10 mouse cellular contexts compared by ENCODE assay signal in the genomic region with DNA sequence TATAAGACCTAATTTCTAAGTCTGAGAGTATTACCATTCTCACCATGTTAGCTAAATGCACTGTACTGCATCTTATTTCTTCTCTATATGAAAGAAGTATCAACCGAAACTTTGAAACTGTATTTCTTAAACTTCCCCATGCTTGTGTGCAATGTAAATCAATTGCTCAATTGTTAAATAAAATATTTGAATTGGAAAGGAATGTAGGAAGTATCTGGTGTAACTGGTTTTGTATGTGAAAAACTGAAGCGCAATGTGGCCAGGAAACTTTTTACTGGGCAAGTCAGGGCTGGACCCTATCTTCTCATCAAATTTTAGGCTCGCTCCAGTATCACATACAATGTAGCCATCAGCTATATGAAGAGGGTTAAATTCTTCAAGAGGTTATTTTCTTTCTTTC.
"Had no signal": no experiment of that assay in that cellular context is flagged by ENCODE, and none has a peak within 500 bp of the region (broad histone marks: within the 10 kb centered on the region; RNA-seq: fewer than 3 reads in every experiment).

No protein-coding gene starts in this region.

- H3K9ac ChIP-seq: intestine, embryonic 15.5 days; limb, embryonic 12.5 days; liver, embryonic 13.5 days; liver, postnatal 0 days; midbrain, embryonic 12.5 days had no signal

- ATAC-seq: intestine, embryonic 15.5 days; liver, postnatal 0 days; midbrain, embryonic 16.5 days had no signal

- DNase-seq: kidney, adult 18-20 months; kidney, postnatal 10 days; liver; liver, embryonic 13.5 days; liver, postnatal 0 days; thymus, postnatal 4 days had no signal

- H3K9me3 ChIP-seq: intestine, embryonic 15.5 days; limb, embryonic 12.5 days; liver, embryonic 13.5 days; midbrain, embryonic 12.5 days had no signal

- H3K36me3 ChIP-seq: intestine, embryonic 15.5 days; limb, embryonic 12.5 days; liver, embryonic 13.5 days; midbrain, embryonic 12.5 days had no signal

- H3K4me3 ChIP-seq: intestine, embryonic 15.5 days; limb, embryonic 12.5 days; liver, embryonic 13.5 days; midbrain, embryonic 12.5 days had no signal

- H3K27me3 ChIP-seq: intestine, embryonic 15.5 days; limb, embryonic 12.5 days; liver, embryonic 13.5 days; midbrain, embryonic 12.5 days had no signal

- H3K27ac ChIP-seq: intestine, embryonic 15.5 days; limb, embryonic 12.5 days; liver, embryonic 13.5 days; midbrain, embryonic 12.5 days had no signal

- H3K4me1 ChIP-seq: intestine, embryonic 15.5 days; limb, embryonic 12.5 days; liver, embryonic 13.5 days; midbrain, embryonic 12.5 days had no signal

- H3K4me2 ChIP-seq: intestine, embryonic 15.5 days; limb, embryonic 12.5 days; liver, embryonic 13.5 days; midbrain, embryonic 12.5 days had no signal
